Comparison of ENCODE assay signal across 8 mouse cellular contexts in the genomic region with DNA sequence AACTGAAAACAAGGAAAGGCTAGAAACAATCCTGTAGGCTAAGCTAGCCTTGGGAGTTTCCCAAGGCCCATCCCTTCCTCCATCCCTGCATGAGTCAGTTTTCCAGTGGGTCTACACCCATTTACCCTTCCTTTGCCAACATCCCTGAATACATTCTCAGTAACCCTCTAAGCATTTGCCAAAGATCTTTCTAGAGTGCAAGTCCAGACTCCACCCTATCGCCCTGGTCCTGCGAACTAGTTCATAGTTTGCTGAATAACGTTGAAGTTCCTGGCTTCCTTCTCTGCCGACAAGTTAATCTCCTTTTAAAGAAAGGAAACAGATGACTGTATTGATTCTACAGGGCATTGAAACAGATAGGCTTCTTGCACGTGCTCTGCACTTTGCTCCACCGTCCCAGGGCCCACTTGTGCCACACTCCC. TPM values are rescaled to one million over a fixed set of nuclear protein-coding genes. Genes with fewer than 3 reads are reported as not detected.
A peak's percentile ranks its signal among the peaks of the same experiment; 100 is the strongest.
DNase-seq lines count a peak whose midpoint lies in the region; ATAC-seq and TF ChIP-seq lines count a peak whose summit lies in the region.

No protein-coding gene starts in this region.

- H3K27me3 ChIP-seq in lung, postnatal 0 days (replicated peaks; ENCODE audit: insufficient read depth, low read length) = no peaks in the 10 kb centered on the region
- no peaks in the 10 kb centered on the region for H3K27me3 ChIP-seq in midbrain, embryonic 11.5 days (ENCODE audit: control insufficient read depth, insufficient read depth, low read length)

- WGBS in lung, postnatal 0 days = 21% methylated on average over 6 of the region's 6 CpGs
- WGBS in lung, adult 2 months = 11% methylated on average over 6 of the region's 6 CpGs
- WGBS in midbrain, embryonic 11.5 days = 62% methylated on average over 6 of the region's 6 CpGs

- H3K9ac ChIP-seq in lung, postnatal 0 days (replicated peaks; ENCODE audit: low read depth) = no peak overlapping the region
- no peak overlapping the region for H3K9ac ChIP-seq in midbrain, embryonic 11.5 days (ENCODE audit: low read length)

- peak; percentile 71 for DNase-seq in lung, postnatal 0 days (ENCODE audit: low spot score)
- DNase-seq in lung, adult 2 months = no peak
- peak; percentile 44 for DNase-seq in c-Kit-positive CD71-positive TER-119-positive erythroid progenitor cells, embryonic 14.5 days (ENCODE audit: low spot score)
- peak; percentile 29 for DNase-seq in heart, postnatal 25 days (ENCODE audit: low spot score)
- peak; percentile 68 for DNase-seq in skeletal muscle tissue, adult 2 months (ENCODE audit: low read depth, low spot score)
- no peak for DNase-seq in layer of hippocampus, adult 9-10 months (ENCODE audit: low spot score)
- DNase-seq in midbrain, embryonic 11.5 days (ENCODE audit: low spot score, missing footprints) = no peak
- DNase-seq in layer of hippocampus, adult 9-11 months = no peak

- peak; percentile 7; the same call in 1 of the 2 replicates for ATAC-seq in lung, postnatal 0 days
- ATAC-seq in midbrain, embryonic 11.5 days (ENCODE audit: low FRiP score) = no peak

- no peak for TF ChIP-seq POLR2A in lung, adult 2 months (IDR thresholded peaks at IDR 0.05; ENCODE audit: borderline replicate concordance, extremely low read depth, low read depth, low read length)

- H3K4me1 ChIP-seq in lung, postnatal 0 days (ENCODE audit: insufficient read depth, low read depth, low read length) = peaks cover 19% of the 10 kb centered on the region; the same call in 1 of the 2 replicates
- peaks cover 20% of the 10 kb centered on the region for H3K4me1 ChIP-seq in lung, adult 2 months (ENCODE audit: control insufficient read depth, insufficient read depth, low read length)
- H3K4me1 ChIP-seq in midbrain, embryonic 11.5 days (ENCODE audit: control insufficient read depth, insufficient read depth, low read length) = peaks cover 5% of the 10 kb centered on the region; the same call in 1 of the 2 replicates

- H3K4me2 ChIP-seq in lung, postnatal 0 days (replicated peaks; ENCODE audit: low read depth, low read length) = 0 out of 2 replicates have a peak overlapping the region, but pooled peaks have one; percentile 75
- H3K4me2 ChIP-seq in midbrain, embryonic 11.5 days = no peak overlapping the region

- peak overlapping the region; percentile 77 for H3K27ac ChIP-seq in lung, postnatal 0 days (ENCODE audit: low read length)
- H3K27ac ChIP-seq in midbrain, embryonic 11.5 days (ENCODE audit: low read depth, low read length) = no peak overlapping the region

- no peaks in the 10 kb centered on the region for H3K9me3 ChIP-seq in lung, postnatal 0 days (ENCODE audit: low read length)
- H3K9me3 ChIP-seq in midbrain, embryonic 11.5 days (ENCODE audit: control insufficient read depth, low read length) = no peaks in the 10 kb centered on the region

- H3K4me3 ChIP-seq in lung, postnatal 0 days (ENCODE audit: low read depth, low read length) = no peak overlapping the region
- no peak overlapping the region for H3K4me3 ChIP-seq in lung, adult 2 months (replicated peaks; ENCODE audit: extremely low read depth, low read depth, low read length)
- H3K4me3 ChIP-seq in midbrain, embryonic 11.5 days (ENCODE audit: low read depth, low read length) = no peak overlapping the region

- H3K36me3 ChIP-seq in lung, postnatal 0 days (ENCODE audit: insufficient read depth, low read length) = no peaks in the 10 kb centered on the region
- H3K36me3 ChIP-seq in midbrain, embryonic 11.5 days (ENCODE audit: control insufficient read depth, insufficient read depth, low read length) = no peaks in the 10 kb centered on the region

- intact Hi-C loops in heart, postnatal 25 days (cut with DNase I) = no loop called here

- TF ChIP-seq EP300 in lung, postnatal 0 days (IDR thresholded peaks at IDR 0.05) = peak; percentile 66

- TF ChIP-seq CTCF in lung, postnatal 0 days (IDR thresholded peaks at IDR 0.05) = no peak
- no peak for TF ChIP-seq CTCF in lung, adult 2 months (IDR thresholded peaks at IDR 0.05; ENCODE audit: insufficient read depth, low read length)

RNA-seq across cellular contexts. Expression of gene Mbnl1, which starts 26.5 kb away (rescaled TPM):
- 115 and 127 TPM in 2 replicates for polyA plus RNA-seq in lung, postnatal 0 days (2015; fragmentation: Nextera tagmentation; extraction: Ambion mirVana)
- 97.9 and 103 TPM in 2 replicates for polyA plus RNA-seq in lung, adult 2 months (2012; rRNA removed)
- 100 to 1,000 TPM; 191 to 197 TPM for total RNA-seq in heart, postnatal 25 days (2021)
- 36.2 and 43.0 TPM in 2 replicates for polyA plus RNA-seq in midbrain, embryonic 11.5 days (2014; fragmentation: Nextera tagmentation; extraction: Ambion mirVana)

Comparison
In these comparisons a context has a peak if more than half of its experiments do, and no peak if none do; other contexts are left out.
1. DNase-seq: peak in lung, postnatal 0 days (single experiment), c-Kit-positive CD71-positive TER-119-positive erythroid progenitor cells, embryonic 14.5 days (single experiment), heart, postnatal 25 days (single experiment) and skeletal muscle tissue, adult 2 months (single experiment); none in lung, adult 2 months (single experiment), layer of hippocampus, adult 9-10 months (single experiment), midbrain, embryonic 11.5 days (single experiment) and layer of hippocampus, adult 9-11 months (single experiment).